Mouse (Mus musculus): ENCODE data around the gene Prkca. TPM values are rescaled to one million over a fixed set of nuclear protein-coding genes. Genes with fewer than 3 reads are reported as not detected.
A peak's percentile ranks its signal among the peaks of the same experiment; 100 is the strongest.

Gene Prkca
- polyA plus RNA-seq, 1 experiment from 2014 or later = 5.4 TPM

DNA sequence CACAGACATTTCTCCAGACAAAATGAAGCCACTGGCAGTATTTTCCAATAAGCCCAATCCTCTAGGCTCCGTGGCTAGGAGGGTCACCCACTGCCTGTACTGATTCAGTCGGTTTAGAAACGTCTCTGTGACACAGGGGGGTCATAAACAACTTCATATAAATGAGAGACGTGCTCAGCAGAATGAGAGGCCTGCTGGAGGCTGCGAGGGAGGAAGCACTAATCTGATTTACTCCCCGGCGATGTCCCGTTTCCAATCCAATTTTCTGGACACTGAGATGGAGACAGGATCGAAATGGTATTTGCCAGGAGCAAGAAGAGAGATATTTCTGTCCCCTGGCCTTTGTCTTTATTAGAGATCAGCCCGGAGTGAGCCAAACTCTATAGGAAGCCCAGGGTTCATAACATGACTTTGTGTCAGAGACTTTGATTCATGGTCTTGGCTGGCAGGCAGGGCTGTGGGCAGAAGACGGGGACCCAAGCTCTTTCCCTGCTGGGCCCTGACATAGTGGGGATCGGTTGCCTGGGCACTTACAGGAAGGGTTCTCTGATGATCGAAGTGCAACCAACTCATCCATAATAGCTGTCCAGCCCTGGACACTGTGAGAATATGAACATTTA is 120.0 kb downstream of the Prkca start:
- ATAC-seq (ENCODE audit: low FRiP score, low read depth) = no peak
- Histone ChIP-seq H3K27ac (replicated peaks) (peak overlapping the region; percentile 49; the same call in 1 of the 2 replicates), H3K4me1 (peaks cover 23% of the 10 kb centered on the region), H3K27me3 (peaks cover 22% of the 10 kb centered on the region; the same call in 1 of the 2 replicates), H3K9ac (replicated peaks) (no peak overlapping the region), H3K9me3 (no peaks in the 10 kb centered on the region), H3K36me3 (no peaks in the 10 kb centered on the region), H3K4me3 (no peak overlapping the region), H3K4me2 (replicated peaks) (no peak overlapping the region)
- 46% methylated on average over 13 of the region's 13 CpGs for WGBS

DNA sequence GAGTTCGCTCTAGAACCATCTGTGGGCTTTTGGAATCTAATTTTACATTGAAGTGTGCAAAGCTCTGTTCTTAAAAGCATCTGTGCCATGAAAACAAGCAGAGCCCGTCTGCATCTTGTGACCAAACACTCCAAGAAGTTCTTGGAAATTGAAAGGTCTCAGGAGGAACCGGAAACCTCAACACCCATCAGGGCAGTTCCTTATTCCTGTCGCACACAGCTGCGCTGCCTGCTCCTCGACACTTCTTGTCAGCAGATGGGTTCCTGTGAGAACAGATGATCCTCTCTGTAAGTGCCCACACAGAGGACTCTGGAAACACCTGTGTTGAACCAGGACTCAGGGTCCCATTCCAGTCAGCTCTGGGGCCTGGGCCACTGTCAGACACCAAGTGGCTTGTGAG is 120.6 kb downstream of the Prkca start:
- Histone ChIP-seq H3K4me1 (peaks cover 23% of the 10 kb centered on the region), H3K4me3 (no peak overlapping the region), H3K9ac (replicated peaks) (no peak overlapping the region), H3K27me3 (peaks cover 22% of the 10 kb centered on the region; the same call in 1 of the 2 replicates), H3K4me2 (replicated peaks) (no peak overlapping the region), H3K36me3 (no peaks in the 10 kb centered on the region), H3K9me3 (no peaks in the 10 kb centered on the region), H3K27ac (replicated peaks) (0 out of 2 replicates have a peak overlapping the region, but pooled peaks have one; percentile 49)
- 83% methylated on average over 6 of the region's 6 CpGs for WGBS
- ATAC-seq (ENCODE audit: low FRiP score, low read depth) = no peak

DNA sequence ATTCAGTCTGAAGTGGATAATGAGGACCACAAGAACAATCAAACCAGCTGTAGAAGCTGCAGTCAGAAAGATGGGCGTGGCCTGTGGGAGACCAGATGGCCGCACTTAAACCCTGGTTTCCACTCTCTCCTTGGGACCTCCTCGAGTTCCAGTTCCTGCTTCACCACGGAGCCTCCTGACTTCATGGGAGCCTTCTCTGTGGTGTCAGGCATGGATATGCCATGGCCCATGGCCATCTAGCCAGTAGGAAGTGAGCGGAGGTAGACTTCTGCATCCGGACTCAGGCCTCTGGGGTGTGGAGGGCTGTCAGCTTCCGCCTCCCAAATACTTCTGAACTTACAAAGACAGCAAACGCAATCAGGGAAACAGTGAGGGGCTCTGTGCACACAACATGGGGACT is 121.1 kb downstream of the Prkca start:
- H3K4me2 ChIP-seq (replicated peaks) = no peak overlapping the region
- H3K27ac ChIP-seq (replicated peaks) = no peak overlapping the region
- no peak overlapping the region for H3K4me3 ChIP-seq
- no peaks in the 10 kb centered on the region for H3K9me3 ChIP-seq
- WGBS = 81% methylated on average over 8 of the region's 8 CpGs
- H3K4me1 ChIP-seq = peaks cover 23% of the 10 kb centered on the region
- no peak for ATAC-seq (ENCODE audit: low FRiP score, low read depth)
- H3K27me3 ChIP-seq = peaks cover 18% of the 10 kb centered on the region; the same call in 1 of the 2 replicates
- H3K36me3 ChIP-seq = no peaks in the 10 kb centered on the region
- no peak overlapping the region for H3K9ac ChIP-seq (replicated peaks)

DNA sequence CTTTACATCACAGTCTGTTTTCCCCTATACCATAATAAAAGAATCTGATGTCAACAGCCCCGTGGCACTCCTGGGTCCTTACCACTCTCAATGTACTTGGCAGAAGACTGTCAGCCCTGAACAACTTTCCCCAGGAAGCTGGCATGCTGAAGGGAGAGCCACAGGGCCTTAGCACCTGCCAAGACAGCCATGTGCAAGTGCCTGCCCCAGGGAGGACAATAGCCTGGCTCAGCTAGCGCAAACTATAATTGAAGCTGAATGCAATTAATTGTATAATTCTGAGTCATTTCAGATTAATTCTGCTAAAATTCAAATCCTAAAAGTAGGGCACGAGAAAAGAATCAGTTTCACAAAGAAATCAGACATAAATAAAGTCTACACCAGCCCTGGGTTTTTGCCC is 121.7 kb downstream of the Prkca start:
- no peak for ATAC-seq (ENCODE audit: low FRiP score, low read depth)
- Histone ChIP-seq H3K9ac (replicated peaks) (no peak overlapping the region), H3K9me3 (no peaks in the 10 kb centered on the region), H3K36me3 (no peaks in the 10 kb centered on the region), H3K4me1 (peaks cover 23% of the 10 kb centered on the region), H3K27ac (replicated peaks) (no peak overlapping the region), H3K27me3 (peaks cover 18% of the 10 kb centered on the region; the same call in 1 of the 2 replicates), H3K4me2 (replicated peaks) (no peak overlapping the region), H3K4me3 (no peak overlapping the region)
- 85% methylated on average over 3 of the region's 3 CpGs for WGBS

DNA sequence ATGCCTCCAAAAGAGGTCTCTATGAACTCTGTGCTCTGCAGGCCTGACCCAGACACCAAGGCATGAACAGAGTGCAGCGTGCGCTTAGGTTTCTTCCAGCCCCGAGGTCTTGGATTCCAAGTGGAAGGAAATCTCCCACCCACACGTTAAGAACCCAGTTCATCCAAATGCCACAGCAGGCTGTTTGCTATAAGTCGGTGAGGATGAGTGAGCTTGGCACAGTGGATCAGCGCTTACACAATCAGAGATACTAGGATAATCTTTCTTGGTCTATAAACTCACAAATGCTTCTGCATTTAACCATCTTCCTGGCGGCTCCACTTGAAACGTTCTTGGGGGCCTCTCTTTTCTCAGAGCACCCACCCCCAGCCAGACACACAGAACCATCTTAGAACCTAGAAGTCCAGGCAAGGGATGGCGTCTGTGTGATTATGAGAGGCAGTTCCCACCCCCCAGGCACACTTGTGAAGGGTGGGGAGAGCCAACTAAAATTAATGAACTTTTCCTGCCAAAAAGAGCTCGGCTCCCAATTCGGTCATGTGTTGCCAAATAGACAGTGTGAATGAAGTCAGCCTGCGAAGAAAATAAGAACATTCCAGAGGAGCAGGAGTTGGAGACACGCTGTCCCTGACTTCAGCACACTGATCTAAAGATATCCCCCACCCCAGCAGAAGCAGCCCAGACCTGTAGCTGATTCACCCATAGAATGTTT is 122.4 kb downstream of the Prkca start:
- H3K4me3 ChIP-seq = no peak overlapping the region
- no peak overlapping the region for H3K27ac ChIP-seq (replicated peaks)
- H3K36me3 ChIP-seq = no peaks in the 10 kb centered on the region
- peaks cover 24% of the 10 kb centered on the region for H3K4me1 ChIP-seq
- no peaks in the 10 kb centered on the region for H3K9me3 ChIP-seq
- 89% methylated on average over 13 of the region's 13 CpGs for WGBS
- H3K4me2 ChIP-seq (replicated peaks) = no peak overlapping the region
- no peak for ATAC-seq (ENCODE audit: low FRiP score, low read depth)
- peaks cover 18% of the 10 kb centered on the region; the same call in 1 of the 2 replicates for H3K27me3 ChIP-seq
- H3K9ac ChIP-seq (replicated peaks) = no peak overlapping the region

DNA sequence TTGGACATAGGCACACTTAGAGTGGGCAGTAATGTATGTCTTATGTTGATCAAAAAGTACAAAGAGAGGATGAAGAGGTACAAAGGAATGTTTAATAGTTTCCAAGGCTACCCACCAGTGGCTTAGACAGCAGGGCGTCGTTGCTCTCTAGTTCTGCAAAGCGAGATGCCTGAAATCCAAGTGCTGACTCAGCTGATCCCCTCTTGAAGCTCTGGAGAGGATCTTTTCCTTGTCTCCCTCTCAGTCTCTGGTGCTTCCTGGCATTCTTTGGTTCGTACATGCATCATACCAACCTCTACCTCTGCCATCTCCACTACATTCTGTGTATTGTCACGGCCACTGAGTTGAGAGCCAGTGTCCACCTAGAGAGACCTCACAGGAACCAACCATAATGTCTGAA is 123.1 kb downstream of the Prkca start:
- H3K27ac ChIP-seq (replicated peaks) = no peak overlapping the region
- ATAC-seq (ENCODE audit: low FRiP score, low read depth) = no peak

DNA sequence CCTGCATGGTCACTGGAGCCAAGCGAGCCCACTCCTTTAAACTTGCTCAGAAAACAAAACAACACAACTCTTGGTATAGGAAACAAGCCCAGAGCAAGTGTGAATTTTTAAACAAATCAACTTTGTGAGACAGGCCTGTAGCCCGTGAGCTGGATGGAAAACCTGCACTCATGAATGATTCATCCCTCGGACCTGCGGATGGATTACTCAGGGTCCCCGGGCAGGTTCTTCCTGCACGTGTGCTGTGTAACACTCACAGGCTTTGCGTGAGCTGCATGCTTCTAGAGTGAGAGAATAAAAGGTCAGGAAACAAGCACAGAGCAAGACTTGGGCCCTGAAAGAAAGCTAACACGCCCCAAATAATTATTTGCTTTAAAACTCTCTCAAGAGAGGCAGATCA is 126.7 kb downstream of the Prkca start:
- no peak overlapping the region for H3K4me3 ChIP-seq
- H3K4me1 ChIP-seq = peaks cover 10% of the 10 kb centered on the region
- H3K27ac ChIP-seq (replicated peaks) = no peak overlapping the region
- no peaks in the 10 kb centered on the region for H3K36me3 ChIP-seq
- 0 out of 2 replicates have a peak, but pooled peaks cover 8% of the 10 kb centered on the region for H3K27me3 ChIP-seq
- H3K9ac ChIP-seq (replicated peaks) = no peak overlapping the region
- no peak overlapping the region for H3K4me2 ChIP-seq (replicated peaks)
- no peak for ATAC-seq (ENCODE audit: low FRiP score, low read depth)
- 78% methylated on average over 8 of the region's 8 CpGs for WGBS
- no peaks in the 10 kb centered on the region for H3K9me3 ChIP-seq

More for the DNA sequence above, 123.1 kb downstream of the Prkca start:
- no peak overlapping the region for H3K9ac ChIP-seq (replicated peaks)
- no peaks in the 10 kb centered on the region for H3K36me3 ChIP-seq
- no peak overlapping the region for H3K4me2 ChIP-seq (replicated peaks)
- peaks cover 30% of the 10 kb centered on the region for H3K4me1 ChIP-seq
- H3K4me3 ChIP-seq = no peak overlapping the region
- peaks cover 16% of the 10 kb centered on the region; the same call in 1 of the 2 replicates for H3K27me3 ChIP-seq
- no peaks in the 10 kb centered on the region for H3K9me3 ChIP-seq
- 71% methylated on average over 5 of the region's 5 CpGs for WGBS

DNA sequence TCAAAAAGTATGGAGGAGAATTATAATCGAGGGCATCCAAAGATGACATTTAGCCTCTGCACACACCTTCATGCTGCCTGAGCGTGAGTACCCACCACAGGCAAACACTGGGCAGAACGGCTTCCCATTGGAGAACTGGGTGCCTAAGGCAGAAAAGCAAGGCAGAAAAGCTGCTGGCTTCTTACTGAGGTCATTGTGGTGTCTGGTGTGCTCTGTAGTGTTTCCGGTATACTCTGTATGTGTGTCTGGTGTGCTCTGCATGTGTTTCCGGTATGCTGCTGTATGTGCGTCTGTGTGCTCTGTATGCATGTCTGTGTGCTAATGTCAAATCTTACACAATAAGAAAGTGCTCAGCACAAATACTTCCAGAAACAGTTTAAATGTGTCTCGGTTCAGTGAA is 127.7 kb downstream of the Prkca start:
- Histone ChIP-seq H3K4me3 (no peak overlapping the region), H3K27me3 (0 out of 2 replicates have a peak, but pooled peaks cover 8% of the 10 kb centered on the region), H3K36me3 (no peaks in the 10 kb centered on the region), H3K27ac (replicated peaks) (no peak overlapping the region), H3K9me3 (no peaks in the 10 kb centered on the region), H3K4me1 (peaks cover 10% of the 10 kb centered on the region; the same call in 1 of the 2 replicates), H3K9ac (replicated peaks) (no peak overlapping the region), H3K4me2 (replicated peaks) (no peak overlapping the region)
- ATAC-seq (ENCODE audit: low FRiP score, low read depth) = no peak
- 79% methylated on average over 7 of the region's 7 CpGs for WGBS

DNA sequence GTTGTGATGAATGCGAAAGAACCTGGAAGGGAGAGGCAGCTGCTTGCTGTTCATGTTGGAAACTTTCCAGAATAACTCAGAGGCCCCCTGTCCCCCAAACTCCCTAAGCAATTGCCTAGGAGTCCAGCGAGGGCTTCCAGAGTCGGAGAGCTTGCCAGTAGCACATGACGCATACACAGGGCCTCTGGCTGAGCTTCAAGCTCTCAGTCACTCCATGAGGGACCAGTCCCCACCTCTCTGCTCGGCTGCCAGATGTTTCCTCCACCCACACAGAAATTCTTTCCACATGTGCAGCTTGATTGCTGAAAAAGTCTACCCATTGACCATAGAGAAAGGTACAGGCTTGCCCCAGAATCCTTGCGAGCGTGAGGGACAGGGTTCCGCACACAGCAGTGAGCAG is 128.3 kb downstream of the Prkca start:
- H3K27me3 ChIP-seq = 0 out of 2 replicates have a peak, but pooled peaks cover 3% of the 10 kb centered on the region
- peaks cover 10% of the 10 kb centered on the region; the same call in 1 of the 2 replicates for H3K4me1 ChIP-seq
- no peak overlapping the region for H3K4me3 ChIP-seq
- H3K27ac ChIP-seq (replicated peaks) = no peak overlapping the region
- no peaks in the 10 kb centered on the region for H3K9me3 ChIP-seq
- H3K36me3 ChIP-seq = no peaks in the 10 kb centered on the region
- H3K9ac ChIP-seq (replicated peaks) = no peak overlapping the region
- H3K4me2 ChIP-seq (replicated peaks) = no peak overlapping the region
- no peak for ATAC-seq (ENCODE audit: low FRiP score, low read depth)
- 83% methylated on average over 8 of the region's 8 CpGs for WGBS

DNA sequence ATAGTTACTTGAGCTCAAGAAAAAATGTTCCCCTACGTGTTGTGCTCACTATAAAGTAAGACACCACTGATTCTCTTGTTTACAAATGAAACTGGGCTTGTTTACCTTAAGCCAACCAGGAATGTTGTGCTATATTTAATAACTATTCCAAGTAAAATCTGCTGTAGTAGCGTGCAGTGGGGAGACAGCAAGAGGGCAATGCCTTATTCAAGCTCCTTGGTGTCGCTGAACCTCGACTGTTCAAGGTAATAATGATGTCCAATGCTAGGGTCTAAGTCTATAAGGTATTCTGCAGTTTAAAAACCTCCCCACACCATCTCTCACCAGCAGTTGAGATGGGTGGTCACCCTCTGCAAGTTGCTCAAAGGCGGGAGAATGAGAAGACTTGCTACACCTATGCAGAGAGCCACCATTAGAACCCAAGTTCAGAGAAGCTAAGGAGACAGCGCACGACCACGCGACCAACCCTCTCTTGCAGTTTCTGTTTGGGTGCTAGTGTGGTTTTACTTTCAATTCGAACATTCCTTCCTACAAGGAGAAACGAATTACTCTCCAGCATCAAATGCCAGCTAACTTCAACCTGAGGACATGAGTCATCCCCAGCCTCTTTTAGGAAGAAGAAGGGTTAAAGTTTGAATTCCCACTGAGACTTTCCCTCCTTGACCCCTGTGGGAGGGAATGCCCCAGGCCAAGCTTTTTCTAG is 129.1 kb downstream of the Prkca start:
- ATAC-seq (ENCODE audit: low FRiP score, low read depth) = no peak
- 89% methylated on average over 11 of the region's 11 CpGs for WGBS
- H3K4me1 ChIP-seq = peaks cover 10% of the 10 kb centered on the region; the same call in 1 of the 2 replicates
- no peaks in the 10 kb centered on the region for H3K9me3 ChIP-seq
- no peaks in the 10 kb centered on the region for H3K36me3 ChIP-seq
- H3K27ac ChIP-seq (replicated peaks) = no peak overlapping the region
- no peak overlapping the region for H3K4me3 ChIP-seq
- H3K9ac ChIP-seq (replicated peaks) = no peak overlapping the region
- no peak overlapping the region for H3K4me2 ChIP-seq (replicated peaks)
- H3K27me3 ChIP-seq = 0 out of 2 replicates have a peak, but pooled peaks cover 3% of the 10 kb centered on the region

DNA sequence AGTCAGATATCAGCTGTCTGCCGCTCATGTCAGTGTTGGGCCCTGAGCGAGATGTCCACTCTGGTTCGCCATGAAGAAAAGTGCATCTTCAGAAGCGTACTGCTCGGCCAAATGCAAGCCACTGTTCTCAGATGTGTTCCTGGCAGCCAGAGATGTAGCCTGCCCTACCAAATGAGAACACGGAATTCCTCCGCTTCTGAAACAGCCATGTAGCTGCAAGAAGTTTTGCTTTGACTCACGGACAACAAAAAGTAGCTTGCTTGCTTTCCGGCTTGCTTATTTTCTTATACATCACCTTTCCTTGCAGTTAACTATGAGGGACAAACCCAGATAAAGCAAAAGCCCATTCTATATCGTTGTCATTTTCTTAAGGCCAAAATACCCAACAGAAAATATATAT is 129.9 kb downstream of the Prkca start:
- H3K27ac ChIP-seq (replicated peaks) = no peak overlapping the region
- no peaks in the 10 kb centered on the region for H3K36me3 ChIP-seq
- ATAC-seq (ENCODE audit: low FRiP score, low read depth) = no peak
- WGBS = 94% methylated on average over 10 of the region's 10 CpGs
- no peak overlapping the region for H3K4me3 ChIP-seq
- no peak overlapping the region for H3K9ac ChIP-seq (replicated peaks)
- H3K4me2 ChIP-seq (replicated peaks) = no peak overlapping the region
- no peaks in the 10 kb centered on the region for H3K9me3 ChIP-seq
- 0 out of 2 replicates have a peak, but pooled peaks cover 3% of the 10 kb centered on the region for H3K27me3 ChIP-seq
- H3K4me1 ChIP-seq = peaks cover 10% of the 10 kb centered on the region; the same call in 1 of the 2 replicates

DNA sequence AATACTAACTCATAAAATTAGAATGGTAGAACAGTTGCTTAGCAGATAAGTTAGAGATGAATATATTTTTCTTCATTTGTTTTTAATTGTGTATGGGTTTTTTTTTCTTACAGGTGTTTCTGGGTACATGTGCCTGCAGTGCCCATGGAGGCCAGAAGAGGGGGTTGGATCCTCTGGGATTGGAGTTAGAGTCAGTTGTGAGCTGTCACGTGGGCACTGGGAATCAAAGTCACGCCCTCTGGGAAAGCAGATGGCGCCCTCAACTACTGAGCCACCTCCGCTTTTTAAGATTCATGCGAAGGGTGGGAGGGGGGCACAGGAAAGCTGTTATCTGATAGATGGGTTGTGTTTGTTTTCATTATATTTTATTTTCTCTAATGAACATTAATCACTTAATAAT is 131.1 kb downstream of the Prkca start:
- peaks cover 11% of the 10 kb centered on the region for H3K27me3 ChIP-seq
- no peak overlapping the region for H3K4me2 ChIP-seq (replicated peaks)
- no peaks in the 10 kb centered on the region for H3K9me3 ChIP-seq
- 93% methylated on average over 5 of the region's 5 CpGs for WGBS
- H3K36me3 ChIP-seq = no peaks in the 10 kb centered on the region
- no peak overlapping the region for H3K9ac ChIP-seq (replicated peaks)
- peaks cover 10% of the 10 kb centered on the region; the same call in 1 of the 2 replicates for H3K4me1 ChIP-seq
- no peak overlapping the region for H3K27ac ChIP-seq (replicated peaks)
- no peak overlapping the region for H3K4me3 ChIP-seq
- no peak for ATAC-seq (ENCODE audit: low FRiP score, low read depth)
